Mouse (Mus musculus): ENCODE data around the gene Yipf4. TPM values are rescaled to one million over a fixed set of nuclear protein-coding genes. Genes with fewer than 3 reads are reported as not detected.
"Not testable (repeated sequence)": the region's sequence is repeated elsewhere in the genome, so short reads cannot be mapped to it uniquely, and the experiment has no call there.

Yipf4 gene
- 10 to 100 TPM; 10.3 to 17.7 TPM for polyA plus RNA-seq (2017; shearing (Covaris generic))

DNA sequence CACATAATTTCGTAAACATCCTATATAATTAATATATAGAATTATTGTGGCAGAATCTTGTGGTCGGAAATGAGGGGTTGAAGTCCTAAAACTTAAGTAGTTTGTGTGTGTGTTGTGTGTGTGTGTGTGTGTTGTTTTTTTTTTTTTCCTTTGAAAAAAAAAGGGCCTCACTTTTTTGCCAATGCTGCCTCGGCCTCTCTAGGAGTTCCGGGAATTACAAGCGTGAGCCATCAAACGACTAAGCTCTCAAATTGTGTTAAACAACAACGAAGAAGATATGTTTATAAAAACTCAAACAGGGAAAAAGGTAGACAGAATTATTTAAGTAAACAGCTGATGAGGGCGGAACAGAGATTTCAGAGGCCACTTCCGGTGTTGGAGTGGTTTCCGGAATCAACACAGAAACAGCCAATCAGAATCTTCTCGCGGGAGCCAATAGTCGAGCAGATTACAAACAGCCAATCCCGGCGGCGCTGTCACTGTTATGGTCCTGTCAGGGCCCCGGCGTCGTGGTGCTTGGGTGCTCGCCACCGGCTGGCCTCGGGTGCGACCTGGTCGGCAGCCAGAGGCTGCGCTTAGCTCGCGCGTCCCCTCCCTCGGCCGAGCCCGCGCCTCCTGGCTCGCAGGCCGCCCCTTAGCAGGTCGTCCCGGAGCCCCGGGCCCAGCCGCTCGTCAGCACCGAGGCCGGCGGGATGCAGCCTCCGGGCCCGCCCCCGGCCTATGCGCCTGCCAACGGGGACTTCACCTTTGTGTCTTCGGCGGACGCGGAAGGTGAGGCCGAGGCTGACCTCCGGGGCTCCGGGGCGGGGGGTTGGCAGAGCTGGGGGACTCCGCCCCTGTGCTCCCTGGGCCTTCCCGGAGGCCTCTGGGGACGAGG lies at the start of gene Yipf4:
Gene Yipf4, plus strand, starts transcription at position 470 of the 877 bp plus-strand sequence.
- ATAC-seq, result peak; percentile 99

DNA sequence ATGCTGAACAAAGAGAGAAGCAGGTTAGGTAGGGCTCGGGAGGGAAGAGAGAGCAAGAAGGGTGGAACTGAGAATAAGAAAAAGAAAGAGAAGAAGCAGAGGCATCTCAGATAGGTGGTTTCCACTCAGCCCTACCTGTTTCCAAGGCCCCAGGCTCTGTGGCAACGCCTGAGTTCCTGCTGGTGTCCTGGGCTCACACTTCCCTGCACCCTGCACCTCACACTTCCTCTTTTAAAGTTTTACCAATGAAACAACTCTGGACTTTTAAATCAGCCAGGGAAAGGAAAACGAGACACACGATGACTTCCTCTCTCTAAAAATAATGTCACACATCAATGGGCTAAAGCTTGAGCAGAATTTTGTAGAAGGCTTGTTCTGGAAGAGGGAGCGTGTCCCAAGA lies 48.8 kb upstream of the Yipf4 start:
- ATAC-seq, result no peak

DNA sequence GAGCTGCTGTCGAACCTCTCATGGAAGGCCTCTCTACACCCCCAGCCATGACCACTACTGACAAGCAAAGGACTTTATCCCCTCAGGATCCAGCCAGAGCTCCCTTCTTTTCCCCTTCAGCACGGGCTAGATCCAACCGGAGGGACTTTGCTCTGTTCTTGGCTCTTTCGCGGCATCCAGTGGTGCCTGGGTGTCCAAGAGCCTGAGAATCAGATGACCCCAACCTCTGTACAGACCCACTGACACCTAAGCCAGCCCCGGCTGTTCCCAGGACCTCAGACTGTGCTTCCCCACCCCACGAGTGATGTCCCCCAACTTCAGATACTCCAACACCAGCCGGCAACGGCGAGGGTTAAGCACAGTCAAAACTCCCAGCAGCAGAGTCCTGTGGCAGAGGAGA lies 39.5 kb upstream of the Yipf4 start:
- no peak for ATAC-seq

DNA sequence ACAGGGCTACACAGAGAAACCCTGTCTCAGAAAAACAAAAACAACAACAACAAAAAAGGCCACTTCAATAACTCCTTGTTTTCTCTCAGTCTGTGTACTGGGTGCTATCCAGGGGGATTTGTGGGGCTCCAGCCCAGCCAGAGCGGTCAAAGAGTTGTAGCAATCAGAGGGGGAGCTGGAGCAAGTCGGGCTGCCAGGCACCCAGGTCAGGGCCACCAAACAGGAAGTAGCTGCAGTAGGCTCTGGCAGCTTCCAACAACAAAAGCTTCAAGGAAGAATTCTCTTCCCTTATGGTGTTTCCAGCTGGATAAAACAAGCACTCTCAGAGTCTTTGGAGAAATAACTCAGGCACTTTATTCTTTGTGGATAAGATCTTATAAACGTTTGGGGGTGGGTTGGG lies 35.4 kb upstream of the Yipf4 start:
- no peak for ATAC-seq

DNA sequence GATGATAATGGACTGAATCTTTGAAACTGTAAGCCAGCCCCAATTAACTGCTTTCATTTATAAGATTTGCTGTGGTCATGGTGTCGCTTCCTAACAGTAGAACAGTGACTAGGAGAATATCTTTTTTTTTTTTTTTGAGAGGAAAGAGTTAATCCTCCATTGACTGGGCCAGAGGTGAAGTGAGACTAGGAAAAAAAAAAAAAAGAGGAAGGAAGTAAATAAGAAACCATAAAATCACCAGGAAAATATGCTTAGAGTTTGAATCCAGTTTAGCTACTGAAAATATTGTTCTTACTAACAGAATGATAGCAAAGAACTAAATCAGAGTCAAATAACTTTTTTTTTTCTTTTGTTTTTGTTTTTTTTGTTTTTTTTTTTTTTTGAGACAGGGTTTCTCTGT lies 34.6 kb upstream of the Yipf4 start:
- ATAC-seq, result no peak

DNA sequence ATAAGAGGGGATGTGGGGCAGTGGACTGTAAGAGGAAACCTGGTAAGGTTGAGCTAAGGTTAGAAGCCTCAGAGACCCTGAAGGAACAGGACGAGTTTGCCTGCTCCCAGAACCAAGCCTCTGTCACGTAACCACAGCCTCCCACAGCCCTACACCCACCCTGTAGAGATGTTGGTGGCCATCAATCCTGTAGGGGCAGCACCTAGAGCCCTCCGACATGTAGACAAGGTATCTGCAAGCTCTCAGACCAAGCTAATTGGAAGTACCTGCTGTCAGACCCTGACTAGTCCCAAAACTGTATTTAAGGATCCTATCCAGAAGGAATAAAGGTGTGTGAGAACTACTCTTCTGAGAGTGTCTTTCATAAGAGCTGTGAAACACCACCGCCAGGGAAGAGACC lies 33.9 kb upstream of the Yipf4 start:
- no peak for ATAC-seq

DNA sequence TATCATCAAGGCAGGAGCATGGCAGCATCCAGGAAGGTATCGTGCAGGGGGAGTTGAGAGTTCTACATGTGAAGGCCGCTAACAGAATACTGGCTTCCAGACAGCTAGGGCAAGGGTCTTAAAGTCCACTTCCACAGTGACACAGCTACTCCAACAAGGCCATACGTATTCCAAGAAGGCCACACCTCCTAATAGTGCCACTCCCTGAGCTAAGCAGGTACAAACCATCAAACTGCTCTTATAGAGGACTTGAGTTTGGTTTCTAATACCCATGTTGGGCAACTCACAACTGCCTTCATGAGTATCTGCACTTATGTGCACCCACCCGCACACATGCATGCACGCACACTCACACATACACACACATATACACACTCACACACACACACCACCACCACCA lies 32.5 kb upstream of the Yipf4 start:
- ATAC-seq, result no peak

DNA sequence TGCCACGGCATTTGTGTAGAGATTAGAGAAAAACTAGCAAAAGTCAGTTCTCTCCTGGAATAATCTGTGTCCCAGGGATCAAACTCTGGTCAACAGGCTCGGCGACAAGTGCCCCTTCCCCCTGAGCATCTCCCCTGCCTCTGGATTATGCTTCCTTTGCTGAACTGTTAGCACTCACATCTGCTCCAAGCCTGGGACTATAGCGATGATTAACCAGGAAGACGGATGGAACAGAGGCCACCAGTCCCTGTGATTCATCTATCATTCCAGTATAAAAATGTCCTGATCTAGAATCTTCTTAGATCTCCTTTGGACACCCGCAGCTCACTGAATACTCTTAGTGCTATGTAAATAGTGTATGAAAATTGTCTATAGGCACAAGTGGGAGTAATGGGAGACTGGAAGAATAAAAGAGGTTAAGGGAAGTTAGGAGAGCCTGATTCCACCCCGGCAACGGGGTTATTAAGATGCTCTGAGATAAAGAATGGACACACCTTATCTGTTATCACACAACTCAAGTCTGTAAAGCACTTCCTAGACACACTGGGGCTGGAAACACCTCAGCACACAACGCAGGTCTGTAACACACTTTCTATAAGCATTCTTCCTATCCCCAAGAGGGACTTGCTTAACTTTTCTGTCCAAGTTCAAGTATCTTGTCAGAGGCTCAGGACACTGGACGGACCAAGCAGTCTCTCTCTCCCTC lies 31.2 kb upstream of the Yipf4 start:
- no peak for ATAC-seq

DNA sequence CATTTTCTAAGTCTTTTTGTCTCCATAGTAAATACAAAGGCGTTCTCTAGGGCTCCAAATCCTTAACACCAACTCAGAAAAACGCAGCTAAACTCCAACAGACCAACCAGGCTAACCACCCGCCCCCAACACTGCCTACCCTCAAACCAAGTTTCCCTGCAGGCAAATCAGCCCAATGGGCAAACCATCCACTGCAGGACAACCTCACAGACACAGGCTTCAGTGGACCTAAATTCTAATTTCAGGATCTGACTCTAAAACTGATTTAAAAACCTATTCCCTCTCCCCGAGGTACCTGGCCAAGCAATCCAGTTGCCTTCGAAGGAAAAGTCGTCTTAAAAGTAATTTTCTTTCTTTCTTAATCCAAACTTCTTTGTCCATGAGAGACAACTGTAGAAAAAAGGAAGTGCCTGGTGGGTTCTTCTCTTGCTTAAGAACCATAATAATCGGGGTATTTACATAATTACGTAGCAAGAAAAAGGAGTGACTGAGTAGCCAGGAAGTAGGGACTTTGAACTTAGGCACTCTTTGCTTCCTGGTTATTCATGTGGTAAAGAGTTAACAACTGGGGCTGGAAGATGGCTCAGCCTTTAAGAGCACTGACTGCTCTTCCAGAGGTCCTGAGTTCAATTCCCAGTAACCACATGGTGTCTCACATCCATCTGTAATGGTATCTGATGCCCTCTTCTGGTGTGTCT lies 30.4 kb upstream of the Yipf4 start, which contains the start of gene Nlrc4:
Gene Nlrc4, minus strand, starts transcription at position 432 of the 698 bp plus-strand sequence.
- no peak for ATAC-seq

DNA sequence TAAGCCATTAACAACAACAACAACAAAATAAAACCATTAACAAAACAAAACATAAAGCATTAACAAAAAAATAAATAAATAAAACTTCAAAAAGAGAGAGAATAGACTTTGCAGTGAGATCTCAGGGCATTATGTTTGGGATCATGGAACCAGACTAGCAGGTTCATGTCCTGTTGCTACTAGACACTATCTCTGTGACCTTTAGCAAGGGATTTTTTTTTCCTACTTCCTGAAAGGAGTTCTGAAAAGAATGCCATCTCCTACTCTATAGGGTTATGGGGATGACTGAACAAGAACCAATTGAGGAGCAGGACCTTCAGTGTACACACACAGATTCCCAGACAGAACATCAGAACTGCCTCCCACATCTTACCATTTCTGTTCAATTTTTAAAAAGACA lies 25.8 kb upstream of the Yipf4 start:
- ATAC-seq, result no peak

DNA sequence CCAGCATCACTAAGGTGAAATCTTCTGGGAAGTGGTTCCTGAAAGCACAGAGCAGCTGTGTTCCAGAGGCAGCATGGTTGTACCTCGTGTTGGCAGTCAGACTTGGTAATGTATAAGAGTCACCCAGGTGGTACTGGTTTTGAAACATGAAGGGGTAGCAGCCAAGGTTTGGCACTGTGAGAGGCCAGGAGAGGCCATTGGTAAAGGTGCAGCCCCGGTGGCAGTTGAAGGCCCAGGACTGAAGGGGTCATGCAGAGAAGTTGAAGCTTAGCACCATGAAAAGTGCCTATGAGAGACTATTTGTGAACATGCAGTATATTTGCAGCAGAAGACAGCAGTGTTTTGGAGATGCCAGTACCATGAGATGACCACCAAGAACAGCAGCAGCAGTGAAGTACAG lies 21.3 kb upstream of the Yipf4 start:
- not testable (repeated sequence) for ATAC-seq

DNA sequence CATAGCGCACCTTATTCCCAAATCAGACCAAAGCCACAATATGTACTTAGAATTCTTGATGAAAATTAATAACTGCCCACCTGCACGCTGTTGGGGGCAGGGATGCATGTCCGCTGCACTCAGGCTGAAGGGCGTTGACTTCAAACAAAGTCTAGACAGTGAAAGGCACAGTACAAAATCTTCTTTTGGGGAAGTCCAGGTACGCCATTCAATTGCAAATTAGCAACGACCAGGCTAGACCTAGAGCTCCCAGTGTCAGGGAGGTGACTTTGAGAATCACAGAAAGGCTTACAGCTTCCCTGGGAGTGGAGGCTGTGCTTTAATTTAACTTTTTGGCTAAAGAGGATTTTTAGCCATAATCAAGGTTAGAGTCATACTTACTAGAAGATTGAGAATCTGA lies 19.2 kb upstream of the Yipf4 start:
- not testable (repeated sequence) for ATAC-seq

DNA sequence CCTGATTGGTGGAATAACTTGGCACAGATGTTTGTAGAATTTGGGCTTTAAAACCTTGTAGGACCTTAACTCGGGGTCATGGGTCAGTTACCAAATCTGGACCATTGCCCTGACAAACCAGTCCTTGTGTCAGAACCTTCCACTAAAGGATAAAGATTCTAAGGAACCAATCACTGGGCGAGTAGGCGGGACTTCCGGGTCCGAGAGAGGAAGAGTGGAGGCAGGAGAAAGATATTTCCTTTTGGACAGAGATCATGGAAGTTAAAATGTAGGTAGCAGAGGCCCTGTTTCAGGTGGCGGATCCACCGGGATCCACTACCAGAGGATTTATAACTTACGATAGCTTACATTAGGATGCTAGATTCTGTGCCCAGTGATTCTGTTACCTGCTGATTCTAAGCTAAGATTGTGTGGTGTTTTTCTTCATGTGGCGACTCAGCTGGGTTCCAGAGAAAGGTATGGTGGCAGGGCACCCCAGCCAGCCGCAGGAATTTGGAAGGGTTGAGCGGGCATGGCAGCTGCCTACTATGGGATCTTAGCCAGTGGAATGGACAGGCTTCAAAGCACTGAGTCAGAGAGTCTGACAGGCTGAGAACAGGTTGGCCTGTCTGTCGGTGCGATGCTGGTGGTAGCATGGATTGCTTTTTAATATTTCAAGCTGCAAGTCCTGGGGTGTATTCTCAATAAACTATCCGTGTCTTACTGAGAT lies 8.8 kb upstream of the Yipf4 start:
- ATAC-seq, result no peak

DNA sequence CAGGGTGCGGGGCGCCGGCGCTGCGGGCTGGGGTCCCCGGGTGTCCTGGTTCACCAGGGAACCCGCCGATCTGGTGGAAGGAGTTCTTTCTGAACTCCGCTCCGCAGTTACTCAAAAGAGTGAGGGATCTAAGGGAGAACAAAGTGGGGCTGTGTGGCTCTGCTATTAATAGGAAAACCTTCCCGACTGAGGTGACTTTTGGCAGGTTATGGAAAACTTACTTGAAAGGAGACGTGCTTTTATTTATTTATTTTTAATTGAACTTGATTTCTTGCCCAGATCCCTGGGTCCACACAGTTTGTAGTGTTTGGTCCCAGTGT lies 568 bp downstream of the Yipf4 start:
- ATAC-seq, result no peak

DNA sequence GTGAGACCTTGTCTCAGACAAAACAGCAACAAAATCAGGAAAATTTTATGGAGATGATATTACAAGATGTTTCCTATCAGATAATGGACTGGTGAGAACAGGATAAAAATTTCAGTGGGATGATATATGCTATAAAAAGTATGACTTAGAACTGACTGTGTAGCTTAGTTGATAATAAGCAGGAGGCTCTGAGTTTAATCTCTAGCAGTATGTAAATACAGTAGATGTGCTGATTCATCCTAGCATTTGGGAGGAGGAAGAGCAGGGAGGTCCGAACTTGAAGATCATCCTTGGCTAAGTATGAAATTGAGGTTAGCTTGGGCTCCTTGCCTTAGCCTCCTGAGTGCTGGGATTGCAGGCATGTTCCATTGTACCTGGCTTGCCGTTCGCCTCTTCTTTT lies 2.3 kb downstream of the Yipf4 start:
- no peak for ATAC-seq

DNA sequence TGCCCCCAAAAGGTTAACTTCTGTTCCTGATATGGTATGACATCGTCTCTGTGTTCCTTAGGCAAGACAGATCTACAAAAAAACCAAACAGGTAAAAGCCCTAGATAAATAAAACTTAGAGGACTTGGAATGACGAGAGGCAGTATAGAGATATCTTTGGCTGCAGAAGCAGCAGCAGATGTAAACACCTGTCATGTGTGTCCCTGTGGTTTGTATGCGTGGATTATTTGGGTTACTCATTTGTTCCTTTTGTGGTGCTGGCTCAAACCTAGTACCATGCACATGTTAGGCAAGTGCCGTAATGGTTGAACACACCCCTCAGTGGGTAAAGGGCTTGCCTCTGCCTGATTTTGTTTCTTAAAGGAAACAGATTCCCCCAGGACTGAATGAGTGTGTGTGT lies 10.9 kb downstream of the Yipf4 start:
- no peak for ATAC-seq

DNA sequence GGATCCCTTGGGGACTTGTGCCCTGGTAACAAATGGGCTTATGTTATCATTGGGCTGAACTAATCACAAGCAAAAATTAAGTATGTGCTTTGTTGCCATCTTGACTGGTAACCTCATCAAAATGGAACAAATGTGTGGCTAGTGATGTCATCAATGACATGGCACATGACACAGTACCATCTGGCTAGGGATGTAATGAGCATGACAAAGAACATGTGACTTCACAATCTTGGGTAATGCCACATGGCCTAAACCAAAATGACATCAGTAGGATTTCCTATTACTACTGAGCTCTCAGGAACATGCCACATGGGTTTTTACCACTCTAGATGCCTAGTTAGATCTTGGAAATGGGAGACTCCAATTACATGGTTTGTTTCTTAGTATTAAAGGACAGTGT lies 11.8 kb downstream of the Yipf4 start:
- peak; percentile 10 for ATAC-seq

DNA sequence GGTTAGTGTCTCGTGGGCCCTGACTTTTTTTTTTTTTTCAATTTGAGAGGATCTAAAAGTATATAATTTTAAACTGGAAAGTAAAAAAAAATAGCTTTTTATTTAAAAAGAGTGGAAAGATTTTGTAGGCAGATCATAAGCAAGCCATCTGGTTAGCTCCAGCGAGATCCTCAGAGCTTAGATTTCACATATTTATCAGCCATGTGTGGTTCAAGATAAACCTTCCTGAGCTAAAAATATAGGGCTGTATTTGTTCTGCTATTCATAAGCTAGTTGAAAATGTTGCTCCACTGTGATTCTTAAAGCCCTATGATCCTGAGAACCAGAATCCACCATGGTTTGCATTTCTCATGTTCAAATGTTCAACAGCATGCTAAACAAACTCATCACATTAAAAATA lies 18.6 kb downstream of the Yipf4 start:
- no peak for ATAC-seq

DNA sequence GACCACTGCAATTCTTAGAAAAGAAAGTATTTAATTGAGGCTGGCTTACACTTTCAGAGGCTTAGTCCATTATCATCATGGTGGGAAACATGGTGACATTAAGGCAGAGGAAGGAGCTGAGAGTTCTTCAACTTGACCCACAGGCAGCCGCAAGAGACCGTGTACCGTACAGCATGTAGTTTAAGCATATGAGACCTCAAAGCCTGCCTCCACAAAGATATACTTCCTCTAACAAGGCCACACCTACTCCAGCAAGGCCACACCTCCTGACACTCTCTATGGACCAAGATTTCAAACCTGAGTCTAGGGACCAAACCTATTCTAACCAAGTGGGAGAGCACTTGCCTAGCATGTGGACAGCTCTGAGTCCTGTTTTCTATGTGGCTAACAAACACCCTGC lies 19.3 kb downstream of the Yipf4 start:
- no peak for ATAC-seq

DNA sequence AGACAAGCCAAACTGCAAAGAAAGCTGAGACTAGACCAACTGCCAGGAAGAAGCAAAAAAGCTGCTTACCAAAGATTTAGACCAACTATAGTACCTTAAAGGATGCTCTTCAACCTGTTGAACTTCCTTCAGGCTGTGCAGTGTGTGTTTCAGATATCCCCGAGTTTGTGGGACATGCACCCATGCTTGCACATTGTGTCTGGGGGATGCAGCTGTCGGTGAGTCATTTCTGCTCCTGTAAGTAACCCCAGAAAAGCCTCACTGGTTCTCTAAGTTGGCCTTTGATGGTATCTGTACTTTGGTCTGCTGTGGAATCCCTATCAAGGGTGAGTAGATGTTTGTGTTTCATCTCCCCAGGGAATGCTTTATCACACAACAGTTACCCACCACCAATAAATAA lies 23.0 kb downstream of the Yipf4 start:
- ATAC-seq, result no peak

DNA sequence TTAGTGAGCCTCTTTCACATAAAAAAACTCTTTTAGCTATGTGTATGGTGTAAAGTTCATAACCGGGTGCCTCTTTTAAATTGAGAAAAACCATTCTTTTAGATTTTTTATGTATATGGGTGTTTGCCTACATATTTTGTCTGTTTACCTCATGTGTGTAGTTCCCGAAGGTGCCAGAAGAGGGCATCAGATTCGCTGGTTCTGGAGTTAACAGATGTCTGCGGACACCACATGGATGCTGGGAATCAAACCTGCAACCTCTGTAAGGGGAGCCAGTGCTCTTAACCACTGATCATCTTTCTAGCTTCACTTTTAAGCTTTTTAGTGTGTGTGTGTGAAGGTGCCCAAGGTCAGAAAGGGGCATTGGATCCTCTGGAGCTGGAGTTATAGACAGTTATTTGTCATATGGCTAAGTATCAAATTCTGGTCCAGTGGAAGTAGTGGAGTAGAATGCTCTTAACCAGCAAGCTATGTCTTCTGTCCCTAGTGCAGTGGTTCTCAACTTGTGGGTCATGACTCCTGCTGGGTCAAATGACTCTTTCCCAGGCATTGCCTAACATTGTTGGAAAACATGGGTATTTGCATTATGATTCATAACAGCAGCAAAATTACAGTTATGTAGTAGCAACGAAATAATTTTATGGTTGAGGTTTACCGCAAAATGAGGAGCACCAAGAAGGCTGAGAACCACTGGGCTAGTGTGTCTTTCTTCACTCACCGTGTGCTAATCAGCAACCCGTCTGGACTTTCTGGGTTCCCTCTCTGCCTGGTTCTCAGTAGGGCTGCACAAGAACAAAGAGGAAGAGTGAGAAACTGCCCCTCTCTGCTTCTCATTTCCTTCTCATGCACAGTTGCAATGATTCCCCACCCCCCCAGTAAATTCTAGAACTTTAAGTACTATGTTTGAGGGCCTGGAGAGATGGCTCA lies 33.8 kb downstream of the Yipf4 start:
- ATAC-seq, result no peak

DNA sequence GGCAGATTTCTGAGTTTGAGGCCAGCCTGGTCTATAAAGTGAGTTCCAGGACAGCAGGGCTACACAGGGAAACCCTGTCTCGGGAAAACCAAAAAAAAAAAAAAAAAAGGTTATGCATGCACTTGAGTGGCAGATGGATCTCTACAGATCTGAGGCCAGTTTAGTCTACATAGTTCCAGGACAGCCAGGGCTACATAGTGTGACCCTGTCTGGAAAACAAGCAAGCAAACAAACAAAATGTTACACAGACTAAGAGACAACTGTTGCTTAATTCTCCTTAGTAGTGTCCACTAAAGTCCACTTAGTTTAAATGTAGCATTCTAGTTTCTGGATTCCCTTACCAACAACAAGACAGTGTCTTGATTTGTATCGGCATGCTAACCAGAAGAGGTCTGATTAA lies 36.8 kb downstream of the Yipf4 start:
- ATAC-seq, result no peak
